Mouse (Mus musculus) bone marrow, adult 2 months (tissue): ENCODE measurements around the gene Tprn.

Source experiments
- CTCF ChIP-seq: fragments of 200-500 bp; IDR thresholded peaks from 2 replicates; pipeline ENCODE4 v1.5.1; 2011; ENCODE audit warnings: low read length, control low read depth; ENCODE audit not compliant: control insufficient read depth, insufficient read depth
- POLR2A ChIP-seq: fragments of 200-500 bp; IDR thresholded peaks from 2 replicates; pipeline ENCODE4 v1.6.1; 2011; ENCODE audit warnings: low read depth, mild to moderate bottlenecking, control low read depth, low read length, borderline replicate concordance; ENCODE audit not compliant: control insufficient read depth

- TF ChIP-seq CTCF (no peak), POLR2A (no peak)
Measured at GRCm38 (mm10) chr2:25234551-25235220, 27.7 kb upstream of the Tprn start.
